Mouse (Mus musculus): Measurements from ENCODE around the gene Ryr1.
"Not testable (repeated sequence)": the region's sequence is repeated elsewhere in the genome, so short reads cannot be mapped to it uniquely, and the experiment has no call there.

Gene Ryr1

GRCm38 (mm10) chr7:29084411-29084810 is 40.6 kb downstream of the Ryr1 start:
- no peak for DNase-seq (ENCODE audit: low spot score)

DNA sequence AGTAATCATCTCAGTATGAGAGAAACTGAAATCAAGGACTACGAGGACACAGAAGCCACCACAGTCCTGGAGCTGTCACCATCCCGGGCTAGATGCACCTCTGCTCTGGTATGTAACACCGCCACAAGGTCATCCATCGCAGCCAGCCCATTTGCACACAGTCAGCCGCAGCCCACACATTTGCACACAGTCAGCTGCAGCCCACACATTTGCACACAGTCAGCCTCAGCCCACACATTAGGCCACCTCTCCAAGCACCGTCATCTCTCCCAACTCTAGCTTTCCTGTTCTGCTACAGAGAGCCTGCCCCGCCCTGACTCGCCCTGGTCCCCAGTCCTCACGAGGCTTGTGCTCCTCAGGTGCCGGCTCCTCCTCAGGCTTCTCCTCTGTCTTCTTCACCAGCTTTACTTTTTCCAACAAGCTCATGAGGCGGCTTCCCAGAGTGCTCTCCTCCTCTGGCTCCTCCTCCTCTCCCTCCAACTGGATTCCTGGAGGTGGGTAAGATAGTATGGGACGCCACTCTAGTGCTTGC is 45.5 kb downstream of the Ryr1 start:
- no peak for DNase-seq (ENCODE audit: low spot score)

DNA sequence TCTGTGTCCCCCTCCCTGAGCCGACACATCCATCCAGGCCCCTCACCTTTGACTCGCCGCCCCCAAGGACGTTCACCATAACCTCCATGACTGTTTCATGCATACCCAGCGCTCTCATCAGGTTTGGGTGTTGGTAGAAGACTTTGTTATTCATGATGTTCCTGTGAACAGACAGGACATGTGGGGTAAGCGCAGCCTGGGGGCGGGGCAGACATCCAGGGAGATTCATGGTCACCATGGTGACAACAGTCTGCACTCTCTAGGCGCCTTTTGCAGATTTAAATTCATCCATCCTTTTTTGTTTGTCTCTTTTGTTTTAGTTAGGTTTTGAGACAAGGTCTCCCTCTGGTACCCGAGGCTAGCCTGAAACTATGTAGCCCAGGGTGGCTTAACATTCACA is 48.0 kb downstream of the Ryr1 start:
- DNase-seq (ENCODE audit: low spot score): no peak

DNA sequence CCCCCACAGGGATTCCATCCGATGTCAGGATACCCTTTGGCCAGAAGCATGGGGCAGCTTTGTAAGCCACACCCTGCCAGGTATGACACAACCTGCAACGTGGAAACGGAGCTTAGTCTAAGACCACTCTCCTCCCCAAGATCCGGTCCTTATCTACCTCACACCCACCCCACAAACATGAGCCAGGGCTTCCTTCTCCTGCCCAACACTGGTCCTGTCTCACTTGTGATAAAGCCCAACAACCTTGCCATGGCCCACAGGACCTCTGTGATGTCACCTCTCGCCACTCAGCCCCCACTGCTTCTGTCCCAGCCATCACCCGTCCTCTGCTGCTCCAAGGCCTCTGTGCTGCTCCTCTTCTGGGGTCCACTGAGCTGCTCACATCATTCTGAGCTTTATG is 49.8 kb downstream of the Ryr1 start:
- DNase-seq (ENCODE audit: low spot score): no peak

DNA sequence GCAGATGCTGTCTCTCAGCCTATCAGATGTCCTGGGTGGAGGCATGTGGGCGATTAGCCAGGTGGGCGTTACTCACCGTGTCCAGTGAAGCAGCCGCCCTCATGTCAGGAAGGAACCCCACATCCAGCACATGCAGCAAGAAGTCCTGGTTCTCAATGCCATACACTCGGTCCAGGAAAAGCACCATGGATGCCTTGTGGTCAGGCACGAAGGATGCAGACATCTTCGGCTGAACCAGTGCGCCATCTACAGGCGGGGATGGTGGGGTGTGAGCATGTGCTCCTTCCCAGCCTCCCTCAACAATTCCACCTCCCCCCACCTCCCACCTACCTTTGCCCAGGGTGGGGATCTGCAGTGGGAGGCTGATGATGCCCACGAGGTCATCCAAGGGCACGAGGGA is 52.3 kb downstream of the Ryr1 start:
- no peak for DNase-seq (ENCODE audit: low spot score)

DNA sequence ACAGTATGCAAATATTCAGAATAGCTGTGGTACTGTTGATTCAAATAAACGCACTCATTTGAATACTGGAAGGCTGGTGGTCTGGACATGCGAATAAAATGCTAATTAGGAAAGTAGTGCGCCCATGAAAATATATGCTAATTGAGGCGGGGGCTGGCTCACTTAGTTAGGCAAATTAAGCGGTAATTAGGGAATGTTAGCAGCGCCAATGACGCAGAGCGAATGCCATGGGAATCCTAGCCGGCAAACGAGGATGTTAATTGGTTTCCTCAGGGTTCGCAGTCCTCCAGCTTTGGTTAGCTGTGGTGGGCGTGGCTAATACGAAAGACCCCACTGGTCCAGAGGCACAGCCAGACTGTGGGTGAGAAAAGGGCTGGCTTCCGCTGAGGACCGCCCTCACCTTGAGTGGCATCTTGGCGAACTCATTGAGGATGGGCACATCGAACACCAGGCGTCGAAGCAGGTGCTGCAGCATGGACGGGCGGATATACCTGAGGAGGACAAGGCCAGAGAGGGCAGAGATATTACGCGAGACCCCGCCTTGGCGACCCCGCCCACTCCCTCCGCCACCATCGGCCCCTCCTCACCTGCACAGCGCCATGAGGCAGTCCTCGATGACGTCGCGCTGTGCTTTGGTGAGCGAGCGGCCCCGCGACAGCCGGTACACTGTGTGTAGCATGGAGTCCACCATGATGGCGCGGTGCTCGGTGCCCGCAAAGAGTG is 53.6 kb downstream of the Ryr1 start:
- no peak for DNase-seq (ENCODE audit: low spot score)

- no peak for DNase-seq (ENCODE audit: low spot score)
These were observed 54.4 kb downstream of the Ryr1 start for GRCm38 (mm10) chr7:29070364-29071168.

- no peak for DNase-seq (ENCODE audit: low spot score)
These were observed 57.2 kb downstream of the Ryr1 start for GRCm38 (mm10) chr7:29067758-29068157.

- not testable (repeated sequence) for DNase-seq (ENCODE audit: low spot score)
These were observed 61.5 kb downstream of the Ryr1 start for GRCm38 (mm10) chr7:29063476-29063875.

DNA sequence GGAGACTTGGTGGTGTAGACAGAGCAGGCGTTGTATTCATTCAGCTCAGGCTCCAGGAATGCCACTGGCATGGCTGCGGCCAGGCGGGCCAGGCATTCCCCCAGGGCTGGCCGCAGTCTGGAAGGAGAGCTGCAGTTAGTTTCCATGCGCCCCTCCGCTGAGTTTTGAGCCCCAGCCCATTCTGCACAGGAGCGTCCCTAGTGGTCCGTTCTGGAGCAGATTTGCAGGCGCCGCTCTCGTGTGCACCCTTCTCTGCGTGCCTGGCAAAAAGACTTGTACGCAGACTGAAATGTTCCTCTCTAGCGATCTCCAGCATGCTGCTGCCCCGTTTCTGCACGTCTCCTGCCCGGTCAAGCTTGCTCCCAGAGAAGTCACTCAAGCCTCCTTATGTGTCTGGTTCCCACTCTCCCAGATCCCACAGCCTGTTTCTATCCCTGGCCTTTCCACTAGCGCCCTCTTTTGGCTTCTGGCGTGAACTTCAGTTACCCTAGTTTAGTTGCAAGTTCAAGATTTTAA is 63.4 kb downstream of the Ryr1 start:
- DNase-seq (ENCODE audit: low spot score): no peak

- DNase-seq (ENCODE audit: low spot score): no peak
These were observed 65.5 kb downstream of the Ryr1 start for GRCm38 (mm10) chr7:29059445-29059844.

GRCm38 (mm10) chr7:29052821-29053220 is 72.2 kb downstream of the Ryr1 start:
- no peak for DNase-seq (ENCODE audit: low spot score)

GRCm38 (mm10) chr7:29050797-29051196 is 74.2 kb downstream of the Ryr1 start:
- no peak for DNase-seq (ENCODE audit: low spot score)

GRCm38 (mm10) chr7:29048615-29049014 is 76.4 kb downstream of the Ryr1 start:
- no peak for DNase-seq (ENCODE audit: low spot score)

DNA sequence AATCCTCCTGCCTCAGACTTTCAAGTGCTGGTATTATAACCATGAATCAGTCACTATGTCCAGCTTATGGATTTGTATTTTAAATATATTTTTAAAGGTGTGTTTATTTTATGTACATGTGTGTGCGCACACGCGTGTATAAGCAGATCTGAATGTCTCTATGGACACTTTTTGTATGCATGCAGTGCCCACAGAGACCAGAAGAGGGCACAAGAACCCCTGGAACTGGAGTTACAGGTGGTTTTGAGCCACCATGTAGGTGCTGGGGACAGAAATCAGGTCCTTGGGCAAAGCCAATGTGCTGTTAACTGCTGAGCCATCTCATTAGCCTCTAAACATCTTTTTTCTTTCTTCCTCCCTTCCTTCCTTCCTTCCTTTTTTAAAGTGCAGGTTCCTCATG is 76.9 kb downstream of the Ryr1 start:
- DNase-seq (ENCODE audit: low spot score): no peak

DNA sequence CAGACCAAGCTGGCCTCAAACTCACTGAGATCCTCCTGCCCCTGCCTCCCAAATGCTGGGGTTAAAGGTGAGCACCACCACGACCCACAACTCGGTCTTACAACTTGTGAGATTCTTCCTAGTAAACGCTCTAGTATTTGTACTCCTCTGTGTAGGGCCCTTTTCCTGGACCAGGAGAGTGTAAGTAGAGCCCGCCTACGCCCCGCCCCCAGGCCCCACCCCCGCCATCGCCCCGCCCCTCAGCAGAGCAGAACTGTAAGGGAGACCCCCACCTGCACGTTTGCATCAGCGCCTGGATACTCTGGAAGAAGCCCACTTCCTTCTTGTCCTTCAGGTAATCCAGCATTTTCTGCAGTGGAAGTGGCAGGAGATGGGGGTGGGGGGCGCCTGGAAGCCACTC is 78.4 kb downstream of the Ryr1 start:
- no peak for DNase-seq (ENCODE audit: low spot score)

DNA sequence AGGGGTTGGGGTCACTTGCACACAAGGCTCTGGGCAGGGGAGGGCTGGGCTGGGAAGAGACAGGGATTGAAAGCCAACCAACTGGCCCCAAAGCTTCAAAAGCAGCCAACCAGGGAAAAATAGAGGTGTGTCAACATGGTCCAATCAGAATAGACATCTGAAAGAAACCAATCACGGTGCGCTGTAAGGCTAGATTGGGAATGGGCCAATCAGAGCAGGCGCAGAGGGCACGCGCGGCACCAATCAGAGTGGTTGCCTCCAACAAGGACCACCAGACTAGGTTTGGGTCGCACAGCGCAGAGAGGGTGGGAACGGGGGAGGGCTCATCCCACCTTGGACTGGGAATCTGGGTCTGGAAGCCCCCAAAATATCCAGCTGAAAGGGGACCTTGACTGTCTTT is 80.7 kb downstream of the Ryr1 start:
- no peak for DNase-seq (ENCODE audit: low spot score)

DNA sequence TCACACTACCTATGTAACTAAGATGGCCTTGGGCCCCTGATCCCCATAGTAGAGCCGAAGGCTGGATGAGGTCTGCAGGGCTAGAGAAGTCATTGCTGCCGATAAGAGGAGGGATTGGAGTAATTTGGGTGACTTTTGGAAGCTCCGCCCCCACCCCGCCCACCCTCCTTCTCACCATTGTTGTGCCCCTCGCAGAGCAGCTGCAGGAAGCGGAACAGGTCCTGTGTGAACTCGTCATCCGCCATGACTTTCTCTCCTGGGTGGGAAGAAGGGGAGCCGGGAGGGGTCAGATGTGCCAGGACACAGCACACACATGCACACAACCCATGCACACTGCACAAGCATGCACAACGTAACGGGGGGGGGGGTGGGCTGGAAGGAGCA is 81.3 kb downstream of the Ryr1 start:
- DNase-seq (ENCODE audit: low spot score): no peak

DNA sequence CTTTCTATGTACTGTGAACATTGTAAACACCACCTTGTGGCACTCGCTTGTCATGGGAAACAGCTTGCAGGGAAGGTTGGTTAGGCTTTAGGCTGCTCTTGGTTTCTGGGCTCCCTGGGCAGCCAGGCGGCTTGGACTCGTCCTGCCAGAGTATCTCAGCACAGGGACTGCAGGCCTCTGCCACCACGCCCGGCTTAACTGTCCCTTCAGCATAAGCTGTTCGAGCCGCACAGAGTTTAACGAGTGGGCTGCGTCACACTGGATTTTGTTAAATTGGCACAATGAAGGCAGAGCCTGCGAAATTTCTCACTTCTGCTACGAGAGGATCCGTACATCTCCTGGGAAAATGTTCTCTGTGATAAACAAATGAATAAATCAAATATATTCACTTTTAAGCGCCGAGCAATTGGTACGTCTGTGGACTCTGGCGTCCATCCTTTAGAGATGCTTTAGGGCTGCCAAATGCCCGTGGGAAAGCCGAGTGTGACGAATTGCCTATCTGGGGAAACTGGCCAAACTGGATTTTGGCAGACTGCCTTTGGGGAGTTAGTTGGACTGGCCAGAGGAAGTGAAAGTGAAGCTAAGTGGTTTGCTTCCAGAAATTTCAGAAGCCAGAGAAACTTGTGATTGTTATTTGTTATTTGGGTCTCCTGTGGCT is 81.8 kb downstream of the Ryr1 start:
- DNase-seq (ENCODE audit: low spot score): no peak

DNA sequence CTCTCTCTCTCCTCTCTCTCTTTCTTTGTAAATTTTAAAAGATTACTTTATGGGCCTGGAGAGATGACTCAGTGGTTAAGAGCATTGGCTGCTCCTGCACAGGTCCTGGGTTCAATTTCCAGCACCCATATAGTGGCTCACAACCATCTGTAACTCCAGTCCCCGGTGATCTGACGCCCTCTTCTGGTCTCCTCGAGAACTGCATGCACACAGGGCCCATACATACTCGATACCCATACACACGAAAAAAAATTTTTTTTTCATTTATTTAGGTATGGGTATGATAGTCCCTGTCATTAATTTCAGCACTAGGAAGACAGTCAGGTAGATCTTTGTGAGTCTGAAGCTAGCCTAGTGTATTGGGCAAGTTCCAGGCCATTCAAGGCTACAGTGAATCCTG is 83.8 kb downstream of the Ryr1 start:
- no peak for DNase-seq (ENCODE audit: low spot score)

GRCm38 (mm10) chr7:29039985-29040661 is 84.9 kb downstream of the Ryr1 start:
- no peak for DNase-seq (ENCODE audit: low spot score)

GRCm38 (mm10) chr7:29039604-29039984 is 85.4 kb downstream of the Ryr1 start:
- DNase-seq (ENCODE audit: low spot score): peak; percentile 84
